Mouse (Mus musculus) limb, embryonic 12.5 days (tissue): ENCODE measurements at regions not wholly inside any gene's neighbourhood (a gene's known extent, or its start where the extent isn't known, plus 50 kb on each side); places are given as distances from the start of the nearest gene placed in this dataset.

ENCODE experiments used
- ATAC-seq: fragments of 200-750 bp; cut with Nextera tagmentation; 2 replicates; pipeline ENCODE4 v1.8.0; 2017; ENCODE audit warnings: low read depth, moderate TSS enrichment; ENCODE audit not compliant: insufficient number of reproducible peaks, insufficient read depth, low FRiP score, low TSS enrichment
- H3K27ac ChIP-seq: fragments of 300-500 bp; sonication (generic); 2 replicates; pipeline ENCODE4 v1.5.1; 2016; ENCODE audit warnings: mild to moderate bottlenecking, moderate library complexity
- H3K27me3 ChIP-seq: fragments of 300-500 bp; sonication (generic); 2 replicates; pipeline ENCODE4 v1.6.1; 2016; ENCODE audit warnings: mild to moderate bottlenecking, moderate library complexity
- H3K36me3 ChIP-seq: fragments of 300-500 bp; sonication (generic); 2 replicates; pipeline ENCODE4 v1.6.1; 2016; ENCODE audit warnings: mild to moderate bottlenecking, moderate library complexity
- H3K4me1 ChIP-seq: fragments of 300-500 bp; sonication (generic); replicated peaks from 2 replicates; pipeline ENCODE4 v1.6.1; 2016
- H3K4me2 ChIP-seq: fragments of 300-500 bp; sonication (generic); 2 replicates; pipeline ENCODE4 v1.6.1; 2016; ENCODE audit warnings: mild to moderate bottlenecking, moderate library complexity
- H3K4me3 ChIP-seq: fragments of 300-500 bp; sonication (generic); replicated peaks from 2 replicates; pipeline ENCODE4 v1.5.1; 2016; ENCODE audit warnings: mild to moderate bottlenecking
- H3K9ac ChIP-seq: fragments of 300-500 bp; sonication (generic); replicated peaks from 2 replicates; pipeline ENCODE4 v1.6.1; 2016; ENCODE audit warnings: mild to moderate bottlenecking, moderate library complexity
- H3K9me3 ChIP-seq: fragments of 300-500 bp; sonication (generic); 2 replicates; pipeline ENCODE4 v1.6.1; 2016; ENCODE audit warnings: mild to moderate bottlenecking, moderate library complexity
- WGBS: fragments of 180-500 bp; shearing (Covaris S2); methylation state at CpG from one replicate; pipeline ENCODE4 v1.1.7; 2016; 5-methylcytosine and 5-hydroxymethylcytosine counted together

- peak; percentile 31; the same call in 1 of the 2 replicates for ATAC-seq
- no peak overlapping the region for H3K27ac ChIP-seq
- H3K27me3 ChIP-seq = no peaks in the 10 kb centered on the region
- H3K4me2 ChIP-seq = no peak overlapping the region
- no peak overlapping the region for H3K9ac ChIP-seq
- 76% methylated on average over 7 of the region's 7 CpGs for WGBS
- no peak overlapping the region for H3K4me3 ChIP-seq
- H3K4me1 ChIP-seq = no peaks in the 10 kb centered on the region
- H3K9me3 ChIP-seq = no peaks in the 10 kb centered on the region
- no peaks in the 10 kb centered on the region for H3K36me3 ChIP-seq
Measured at GRCm38 (mm10) chr2:21129621-21130020, 75.5 kb downstream of the Enkur start.

- H3K36me3 ChIP-seq = no peaks in the 10 kb centered on the region
Measured at GRCm38 (mm10) chr2:21126531-21126930, 78.6 kb downstream of the Enkur start.

GRCm38 (mm10) chr2:21122421-21122820, 82.7 kb downstream of the Enkur start:
- Histone ChIP-seq H3K27me3 (no peaks in the 10 kb centered on the region), H3K9ac (no peak overlapping the region), H3K36me3 (no peaks in the 10 kb centered on the region), H3K9me3 (no peaks in the 10 kb centered on the region), H3K27ac (no peak overlapping the region), H3K4me2 (no peak overlapping the region), H3K4me1 (no peaks in the 10 kb centered on the region), H3K4me3 (no peak overlapping the region)
- 84% methylated on average over 3 of the region's 3 CpGs for WGBS
- no peak for ATAC-seq

More at GRCm38 (mm10) chr2:21126531-21126930, 78.6 kb downstream of the Enkur start:
- H3K27ac ChIP-seq = no peak overlapping the region
- H3K4me2 ChIP-seq = no peak overlapping the region
- H3K27me3 ChIP-seq = no peaks in the 10 kb centered on the region
- ATAC-seq = no peak
- no peaks in the 10 kb centered on the region for H3K4me1 ChIP-seq
- no peak overlapping the region for H3K4me3 ChIP-seq
- WGBS = 74% methylated on average over 1 of the region's 1 CpGs
- no peaks in the 10 kb centered on the region for H3K9me3 ChIP-seq
- H3K9ac ChIP-seq = no peak overlapping the region

GRCm38 (mm10) chr2:21121663-21122062, 83.5 kb downstream of the Enkur start:
- no peaks in the 10 kb centered on the region for H3K27me3 ChIP-seq
- H3K9ac ChIP-seq = no peak overlapping the region
- 92% methylated on average over 1 of the region's 1 CpGs for WGBS
- no peaks in the 10 kb centered on the region for H3K9me3 ChIP-seq
- no peaks in the 10 kb centered on the region for H3K4me1 ChIP-seq
- H3K36me3 ChIP-seq = no peaks in the 10 kb centered on the region
- H3K27ac ChIP-seq = no peak overlapping the region
- no peak overlapping the region for H3K4me3 ChIP-seq
- no peak for ATAC-seq
- no peak overlapping the region for H3K4me2 ChIP-seq

- ATAC-seq = no peak
- Histone ChIP-seq H3K27ac (no peak overlapping the region), H3K9ac (no peak overlapping the region), H3K27me3 (no peaks in the 10 kb centered on the region), H3K4me2 (no peak overlapping the region), H3K36me3 (no peaks in the 10 kb centered on the region), H3K9me3 (no peaks in the 10 kb centered on the region), H3K4me3 (no peak overlapping the region), H3K4me1 (no peaks in the 10 kb centered on the region)
- 76% methylated on average over 5 of the region's 5 CpGs for WGBS
Measured at GRCm38 (mm10) chr2:21116817-21117216, 88.3 kb downstream of the Enkur start.

GRCm38 (mm10) chr2:21111527-21111926, 93.6 kb downstream of the Enkur start:
- 73% methylated on average over 1 of the region's 1 CpGs for WGBS

GRCm38 (mm10) chr2:21100248-21100808, 104.8 kb downstream of the Enkur start:
- no peak overlapping the region for H3K4me2 ChIP-seq
- H3K36me3 ChIP-seq = no peaks in the 10 kb centered on the region
- H3K4me1 ChIP-seq = no peaks in the 10 kb centered on the region
- H3K4me3 ChIP-seq = no peak overlapping the region
- WGBS = 70% methylated on average over 6 of the region's 6 CpGs
- H3K27me3 ChIP-seq = no peaks in the 10 kb centered on the region
- no peaks in the 10 kb centered on the region for H3K9me3 ChIP-seq
- H3K27ac ChIP-seq = no peak overlapping the region
- no peak for ATAC-seq
- no peak overlapping the region for H3K9ac ChIP-seq

More at GRCm38 (mm10) chr2:21111527-21111926, 93.6 kb downstream of the Enkur start:
- no peak for ATAC-seq
- Histone ChIP-seq H3K4me3 (no peak overlapping the region), H3K27ac (no peak overlapping the region), H3K9ac (no peak overlapping the region), H3K4me1 (no peaks in the 10 kb centered on the region), H3K27me3 (no peaks in the 10 kb centered on the region), H3K9me3 (no peaks in the 10 kb centered on the region), H3K36me3 (no peaks in the 10 kb centered on the region), H3K4me2 (no peak overlapping the region)

GRCm38 (mm10) chr2:21091058-21091971, 113.8 kb downstream of the Enkur start:
- no peaks in the 10 kb centered on the region for H3K9me3 ChIP-seq
- WGBS = 63% methylated on average over 4 of the region's 4 CpGs
- no peak for ATAC-seq
- H3K27ac ChIP-seq = no peak overlapping the region
- no peak overlapping the region for H3K4me2 ChIP-seq
- H3K4me3 ChIP-seq = no peak overlapping the region
- H3K36me3 ChIP-seq = no peaks in the 10 kb centered on the region
- H3K27me3 ChIP-seq = no peaks in the 10 kb centered on the region
- H3K4me1 ChIP-seq = peaks cover 7% of the 10 kb centered on the region; the same call in 1 of the 2 replicates
- no peak overlapping the region for H3K9ac ChIP-seq

- no peak overlapping the region for H3K27ac ChIP-seq
- H3K4me2 ChIP-seq = no peak overlapping the region
- no peak for ATAC-seq
- H3K4me3 ChIP-seq = no peak overlapping the region
- no peaks in the 10 kb centered on the region for H3K9me3 ChIP-seq
- H3K36me3 ChIP-seq = no peaks in the 10 kb centered on the region
- H3K9ac ChIP-seq = no peak overlapping the region
- WGBS = 82% methylated on average over 5 of the region's 5 CpGs
- H3K4me1 ChIP-seq = no peaks in the 10 kb centered on the region
- no peaks in the 10 kb centered on the region for H3K27me3 ChIP-seq
Measured at GRCm38 (mm10) chr2:21085517-21085916, 116.8 kb upstream of the Arhgap21 start.

- no peak for ATAC-seq
- no peaks in the 10 kb centered on the region for H3K9me3 ChIP-seq
- H3K36me3 ChIP-seq = no peaks in the 10 kb centered on the region
- no peak overlapping the region for H3K4me3 ChIP-seq
- no peak overlapping the region for H3K4me2 ChIP-seq
- H3K4me1 ChIP-seq = no peaks in the 10 kb centered on the region
- no peaks in the 10 kb centered on the region for H3K27me3 ChIP-seq
- H3K27ac ChIP-seq = no peak overlapping the region
- no peak overlapping the region for H3K9ac ChIP-seq
- WGBS = 84% methylated on average over 9 of the region's 9 CpGs
Measured at GRCm38 (mm10) chr2:21067292-21067850, 98.7 kb upstream of the Arhgap21 start.

GRCm38 (mm10) chr2:21060347-21060650, 91.6 kb upstream of the Arhgap21 start:
- no peak overlapping the region for H3K9ac ChIP-seq
- no peaks in the 10 kb centered on the region for H3K27me3 ChIP-seq
- no peaks in the 10 kb centered on the region for H3K9me3 ChIP-seq
- no peak overlapping the region for H3K4me3 ChIP-seq
- no peak for ATAC-seq
- no peak overlapping the region for H3K27ac ChIP-seq
- no peaks in the 10 kb centered on the region for H3K36me3 ChIP-seq
- peaks cover 6% of the 10 kb centered on the region; the same call in 1 of the 2 replicates for H3K4me1 ChIP-seq
- no peak overlapping the region for H3K4me2 ChIP-seq
- WGBS = 72% methylated on average over 2 of the region's 2 CpGs
